Mouse (Mus musculus): ENCODE results near the gene S100a3.
A peak's percentile ranks its signal among the peaks of the same experiment; 100 is the strongest.

S100a3 gene

DNA sequence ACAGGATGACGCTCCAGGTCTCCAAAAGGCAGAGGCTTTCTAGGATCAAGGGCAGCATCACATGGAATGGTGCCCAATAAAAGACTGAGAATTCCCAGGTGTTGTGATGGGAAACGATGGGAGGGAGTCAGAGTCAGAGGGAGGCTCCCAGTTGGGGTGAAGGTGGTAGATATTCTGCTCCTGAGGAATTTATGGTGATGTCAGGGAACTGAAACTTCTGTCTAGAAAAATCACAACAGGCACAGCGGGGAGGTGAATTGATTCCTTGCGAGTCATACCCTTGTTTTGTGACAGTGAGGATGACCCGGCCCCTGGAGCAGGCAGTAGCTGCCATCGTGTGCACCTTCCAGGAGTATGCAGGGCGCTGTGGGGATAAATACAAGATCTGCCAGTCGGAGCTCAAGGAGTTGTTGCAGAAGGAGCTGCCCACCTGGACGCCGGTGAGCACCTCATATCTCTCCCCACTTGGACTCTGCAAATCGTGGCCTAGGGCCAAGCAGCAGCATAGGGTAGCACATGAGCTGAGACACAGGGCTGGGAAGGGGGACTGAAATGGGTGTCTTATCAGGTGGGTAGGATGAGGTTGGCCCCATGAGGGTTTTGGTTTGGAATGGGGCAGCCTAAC, 41.2 kb downstream of the S100a3 start, which contains the start of gene Gm42674:
TSS of gene Gm42674 (plus strand) at position 419 of the 625 bp plus-strand sequence.
- DNase-seq (ENCODE audit: low spot score in 2 of 2), result no peak

DNA sequence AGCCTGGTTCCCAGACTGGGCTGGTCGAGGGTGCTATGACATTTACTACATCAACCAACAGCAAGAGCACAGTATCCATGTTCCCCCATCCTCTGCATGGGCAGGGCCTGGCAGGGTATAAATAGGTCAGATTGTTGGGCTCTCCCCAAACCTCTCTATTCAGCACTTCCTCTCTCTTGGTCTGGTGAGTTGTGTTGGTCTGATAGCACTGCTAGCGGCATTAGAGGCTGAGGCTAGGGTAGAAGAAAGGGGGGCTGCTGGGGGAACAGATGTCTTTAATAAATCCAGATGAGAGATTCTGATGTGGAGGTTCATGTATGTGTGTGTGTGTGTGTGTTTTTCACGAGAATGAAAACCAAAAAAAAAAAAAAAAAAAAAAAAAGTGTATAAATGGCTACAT, 43.2 kb downstream of the S100a3 start, which contains the start of gene S100a4:
TSS of gene S100a4 (plus strand) at position 149 of the 400 bp plus-strand sequence.
- no peak for DNase-seq (ENCODE audit: low spot score in 2 of 2)

DNA sequence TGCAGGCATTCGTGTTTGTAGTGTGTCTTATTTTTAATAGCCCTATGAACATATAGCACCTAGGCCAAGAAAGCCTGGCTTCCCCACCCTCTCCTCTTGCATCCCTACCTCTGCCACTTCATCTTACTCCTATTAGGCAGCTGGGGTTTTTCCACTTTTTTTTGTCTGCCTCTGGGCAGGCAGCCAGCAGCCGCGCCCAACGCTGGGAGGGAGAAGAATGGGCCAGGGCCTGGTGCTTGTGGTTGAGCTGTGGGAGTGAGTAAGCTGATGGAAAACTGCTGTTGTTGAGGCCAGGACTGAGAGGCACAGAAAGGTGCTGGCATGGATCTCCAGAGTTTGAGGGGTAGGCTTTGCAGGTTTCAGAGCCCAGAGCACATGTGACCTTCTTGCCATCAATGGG, 44.0 kb downstream of the S100a3 start:
- peak in 1 of 2 experiments; percentile 48 for DNase-seq (ENCODE audit: low spot score in 2 of 2)

DNA sequence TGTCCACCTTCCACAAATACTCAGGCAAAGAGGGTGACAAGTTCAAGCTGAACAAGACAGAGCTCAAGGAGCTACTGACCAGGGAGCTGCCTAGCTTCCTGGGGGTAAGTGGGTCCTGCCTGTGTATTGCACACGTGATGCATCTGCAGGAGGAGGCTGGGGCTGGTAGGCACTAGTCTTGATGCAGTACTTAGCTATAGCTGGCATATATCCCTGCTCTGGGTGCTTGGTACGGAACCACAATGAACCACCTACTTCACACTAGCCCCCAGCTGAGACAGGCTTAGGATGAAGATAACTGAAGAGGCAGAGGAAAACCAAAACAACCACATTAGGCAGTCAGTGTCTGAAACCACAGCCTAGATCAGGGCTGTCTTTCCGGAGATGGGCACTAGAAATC, 44.7 kb downstream of the S100a3 start:
- DNase-seq (ENCODE audit: low spot score in 2 of 2), result no peak

DNA sequence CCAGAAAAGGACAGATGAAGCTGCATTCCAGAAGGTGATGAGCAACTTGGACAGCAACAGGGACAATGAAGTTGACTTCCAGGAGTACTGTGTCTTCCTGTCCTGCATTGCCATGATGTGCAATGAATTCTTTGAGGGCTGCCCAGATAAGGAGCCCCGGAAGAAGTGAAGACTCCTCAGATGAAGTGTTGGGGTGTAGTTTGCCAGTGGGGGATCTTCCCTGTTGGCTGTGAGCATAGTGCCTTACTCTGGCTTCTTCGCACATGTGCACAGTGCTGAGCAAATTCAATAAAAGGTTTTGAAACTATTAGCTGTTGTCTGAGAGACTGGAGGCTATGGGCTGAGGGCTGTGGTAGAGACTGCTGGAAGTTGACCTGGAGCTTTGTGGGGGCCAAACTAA, 45.4 kb downstream of the S100a3 start:
- no peak for DNase-seq (ENCODE audit: low spot score in 2 of 2)

DNA sequence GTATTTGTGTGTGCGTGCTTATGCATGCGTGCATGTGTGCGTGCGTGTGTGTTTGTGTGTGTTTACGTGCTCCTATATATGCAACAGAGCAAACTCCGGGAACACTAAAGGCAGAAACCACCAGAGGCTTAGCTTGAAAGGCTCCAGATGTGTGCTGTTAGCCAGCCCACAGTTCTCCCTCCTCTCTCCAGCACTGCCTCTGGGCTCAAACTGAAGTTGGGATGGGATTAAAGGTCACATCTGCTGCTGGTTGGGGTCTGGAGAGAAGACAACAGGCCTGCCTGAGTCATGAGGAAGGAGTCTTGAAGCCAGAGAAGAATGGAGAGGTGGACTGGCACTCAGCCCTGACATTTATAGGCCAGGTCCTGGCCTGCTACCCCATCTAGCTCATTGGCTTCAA, 45.8 kb downstream of the S100a3 start:
- DNase-seq (ENCODE audit: low spot score in 2 of 2), result no peak

DNA sequence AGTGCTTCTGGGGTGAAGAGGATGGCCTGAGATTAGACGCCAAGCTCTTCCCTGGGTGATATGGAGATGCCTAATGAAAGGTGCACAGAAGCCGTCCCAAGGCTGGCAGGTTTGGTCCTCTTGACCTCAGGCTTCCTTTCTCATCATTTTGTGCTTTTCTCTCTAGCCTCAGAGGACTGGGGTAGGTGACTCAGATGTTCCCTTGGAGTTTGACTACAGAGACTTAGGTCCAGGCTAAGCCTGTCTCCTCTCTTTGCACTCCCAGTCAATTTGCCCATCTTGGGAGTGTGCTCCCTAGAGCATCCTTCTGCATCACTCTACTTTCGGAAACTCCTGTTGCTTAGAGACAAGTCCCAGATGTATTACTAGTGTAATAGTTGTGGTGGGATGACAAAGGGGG, 47.0 kb downstream of the S100a3 start:
- no peak for DNase-seq (ENCODE audit: low spot score in 2 of 2)

DNA sequence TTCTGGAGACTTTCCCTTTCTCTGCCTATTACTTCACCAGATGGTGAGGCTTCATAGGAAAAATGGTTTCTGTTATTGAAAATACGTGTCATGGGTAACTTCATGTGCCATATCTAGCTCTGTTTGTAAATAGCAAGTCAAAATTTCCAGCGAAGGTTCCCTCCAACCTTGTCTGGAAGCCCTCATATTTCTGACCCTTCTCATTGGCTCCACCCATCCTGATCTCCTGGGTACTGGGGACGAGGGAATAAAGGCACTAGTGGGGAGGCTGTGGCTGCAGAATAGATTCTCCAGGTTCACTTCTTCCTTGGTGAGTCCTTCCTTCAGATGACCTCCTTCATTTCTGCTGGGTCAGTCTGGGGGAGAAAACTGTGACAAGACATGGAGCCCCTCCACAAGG, 47.8 kb downstream of the S100a3 start, which contains the start of gene S100a5:
TSS of gene S100a5 (plus strand) at position 301 of the 400 bp plus-strand sequence.
- DNase-seq (ENCODE audit: low spot score in 2 of 2), result no peak

DNA sequence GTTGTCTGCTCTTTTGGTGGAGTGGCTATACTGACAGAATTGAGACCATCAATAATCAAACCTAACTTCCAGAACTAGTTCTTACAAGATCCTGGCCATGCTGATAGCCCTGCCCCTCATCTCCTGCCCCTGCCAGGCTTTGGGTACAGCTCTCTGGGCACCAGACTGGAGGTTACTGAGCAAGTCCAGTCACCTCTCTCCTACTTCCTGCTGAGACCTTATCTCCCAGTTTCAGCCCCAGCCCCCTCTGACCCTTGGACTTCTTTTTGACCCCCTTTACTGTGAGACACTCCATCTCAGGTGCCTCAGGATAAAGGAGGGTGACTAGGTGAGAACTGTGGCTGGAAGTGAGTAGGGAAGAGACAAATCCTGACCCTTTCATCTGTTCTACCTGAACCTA, 48.7 kb downstream of the S100a3 start:
- no peak for DNase-seq (ENCODE audit: low spot score in 2 of 2)

DNA sequence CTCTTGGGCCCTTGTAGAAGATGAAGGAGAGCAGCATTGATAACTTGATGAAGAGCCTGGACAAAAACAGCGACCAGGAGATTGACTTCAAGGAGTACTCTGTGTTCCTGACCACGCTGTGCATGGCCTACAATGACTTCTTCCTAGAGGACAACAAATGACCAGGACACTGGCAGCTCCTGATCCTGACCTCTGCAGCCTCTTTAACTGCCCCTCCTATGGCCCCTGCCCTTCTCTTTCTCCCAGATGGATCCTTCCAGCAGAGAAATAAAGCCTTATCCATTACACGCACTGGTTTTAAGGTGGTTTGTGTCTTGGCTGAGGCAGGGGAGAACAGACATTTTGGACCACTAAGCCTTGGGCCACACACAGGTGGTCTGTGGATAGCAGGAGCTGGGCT, 51.1 kb downstream of the S100a3 start:
- no peak for DNase-seq (ENCODE audit: low spot score in 2 of 2)

DNA sequence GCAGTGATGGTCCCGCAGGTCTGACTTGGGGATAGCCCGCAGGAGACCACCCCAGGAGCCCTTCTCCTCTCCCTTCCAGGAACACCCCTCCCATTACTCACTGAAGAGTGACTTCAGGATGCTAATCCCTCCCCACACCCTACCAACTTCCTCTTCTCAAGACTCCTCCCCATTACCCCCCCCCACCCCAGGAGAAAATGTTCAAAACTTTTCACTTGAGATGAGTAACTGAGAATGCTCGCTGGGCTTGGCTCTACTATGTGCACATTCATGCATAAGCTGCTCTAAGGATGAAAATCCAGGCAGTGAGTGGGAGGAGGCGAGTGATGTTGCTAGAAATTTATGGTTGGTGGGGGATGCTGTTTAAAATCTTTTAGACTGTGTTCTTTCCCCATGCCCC, 51.7 kb downstream of the S100a3 start:
- DNase-seq (ENCODE audit: low spot score in 2 of 2), result no peak

DNA sequence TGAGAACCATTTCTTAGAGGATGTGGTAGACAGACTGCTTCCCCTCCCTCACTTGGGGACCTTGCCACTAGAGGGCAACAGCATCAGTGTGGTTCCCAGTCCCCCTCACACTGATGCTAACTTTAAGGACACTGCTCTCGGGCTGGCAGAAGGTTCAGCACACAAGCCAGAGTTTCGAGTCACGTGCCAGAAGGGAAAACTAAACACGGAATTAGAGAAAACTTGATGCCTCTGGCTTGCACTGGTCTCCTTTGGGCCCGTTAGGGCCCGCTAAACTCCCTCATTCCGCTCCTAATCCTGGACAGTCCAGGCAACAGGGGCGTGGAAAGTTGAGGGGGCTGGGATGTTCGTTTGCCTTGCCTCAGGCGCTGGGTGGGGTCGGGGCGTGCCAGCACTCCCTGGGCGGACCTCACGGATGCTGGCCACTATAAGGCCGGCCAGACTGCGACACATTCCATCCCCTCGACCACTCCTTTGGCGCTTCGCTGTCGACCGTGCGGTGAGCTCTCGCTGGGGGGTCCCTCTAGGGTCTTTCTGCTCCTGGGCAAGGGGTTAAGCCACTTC, 52.4 kb downstream of the S100a3 start, which contains the start of gene S100a6:
TSS of gene S100a6 (plus strand) at position 155 of the 564 bp plus-strand sequence.
- DNase-seq (ENCODE audit: low spot score in 2 of 2), result peak in 1 of 2 experiments; percentile 39

DNA sequence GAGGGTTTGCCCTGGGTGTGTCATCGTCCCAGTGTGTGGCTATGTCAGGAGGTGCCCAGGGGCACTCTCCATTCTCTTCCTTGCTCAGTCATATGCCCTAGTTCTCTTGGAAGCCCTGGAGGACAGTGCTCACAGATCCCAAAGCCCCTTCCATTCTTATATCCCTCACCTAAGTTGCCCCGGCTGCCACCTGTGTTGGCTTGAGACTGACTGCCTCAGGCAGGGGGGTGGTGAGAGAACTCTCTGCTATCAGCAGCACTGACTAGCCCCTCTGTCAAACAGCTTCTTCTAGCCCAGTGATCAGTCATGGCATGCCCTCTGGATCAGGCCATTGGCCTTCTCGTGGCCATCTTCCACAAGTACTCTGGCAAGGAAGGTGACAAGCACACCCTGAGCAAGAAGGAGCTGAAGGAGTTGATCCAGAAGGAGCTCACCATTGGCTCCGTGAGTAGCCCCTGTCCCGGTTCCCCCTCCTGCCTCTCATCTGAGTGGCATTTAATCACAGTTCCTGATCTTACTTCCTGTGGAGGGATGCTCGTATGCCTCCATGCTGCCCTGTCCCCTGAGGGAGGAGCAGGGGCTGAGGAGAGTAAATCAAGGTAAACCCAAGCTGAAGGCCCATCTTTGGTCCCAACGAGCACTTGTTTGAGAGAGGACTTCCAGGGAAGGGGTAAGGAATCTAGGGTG, 53.2 kb downstream of the S100a3 start:
- no peak for DNase-seq (ENCODE audit: low spot score in 2 of 2)

DNA sequence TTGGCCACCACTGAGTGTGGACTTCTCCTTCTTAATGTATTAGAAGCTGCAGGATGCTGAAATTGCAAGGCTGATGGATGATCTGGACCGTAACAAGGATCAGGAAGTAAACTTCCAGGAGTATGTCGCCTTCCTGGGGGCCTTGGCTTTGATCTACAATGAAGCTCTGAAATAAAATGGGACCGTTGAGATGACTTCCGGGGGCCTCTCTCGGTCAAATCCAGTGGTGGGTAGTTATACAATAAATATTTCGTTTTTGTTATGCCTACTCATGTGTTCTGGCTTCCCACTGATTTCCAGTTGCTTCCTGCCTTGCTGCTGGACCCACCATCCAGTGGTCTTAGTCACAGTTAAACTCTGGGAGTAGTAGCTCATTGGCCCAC, 53.8 kb downstream of the S100a3 start:
- DNase-seq (ENCODE audit: low spot score in 2 of 2), result no peak

DNA sequence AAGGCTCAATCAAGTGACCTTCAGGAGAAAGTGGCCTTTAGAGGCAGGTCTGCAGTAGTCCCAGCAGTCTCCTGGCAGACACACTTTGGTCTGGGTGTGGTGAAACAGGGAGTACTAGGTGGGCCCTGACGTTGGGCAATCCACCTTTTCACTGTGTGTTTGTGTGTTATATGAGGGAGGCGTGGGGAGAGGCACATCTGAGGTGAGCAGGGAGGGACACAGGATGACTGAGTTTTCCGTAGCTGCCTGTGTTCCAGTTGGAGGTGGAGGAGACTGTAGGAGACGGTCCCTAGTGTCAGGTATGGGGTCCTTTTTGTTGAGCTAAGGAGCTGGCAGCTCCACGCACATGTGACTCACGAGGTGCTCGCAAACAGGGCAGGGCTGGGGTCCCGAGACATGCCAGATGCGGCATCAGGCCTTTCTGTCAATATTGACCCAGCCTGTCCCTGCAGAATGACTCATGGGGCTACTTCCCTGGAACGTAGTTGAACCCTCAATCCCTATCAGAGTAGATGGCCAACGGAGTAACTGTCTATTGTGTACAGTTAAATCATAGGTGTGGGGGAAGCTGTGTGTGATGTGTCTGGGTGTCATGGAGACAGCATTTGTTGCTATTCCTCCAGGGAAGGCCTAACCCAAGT, 54.4 kb downstream of the S100a3 start:
- no peak for DNase-seq (ENCODE audit: low spot score in 2 of 2)

DNA sequence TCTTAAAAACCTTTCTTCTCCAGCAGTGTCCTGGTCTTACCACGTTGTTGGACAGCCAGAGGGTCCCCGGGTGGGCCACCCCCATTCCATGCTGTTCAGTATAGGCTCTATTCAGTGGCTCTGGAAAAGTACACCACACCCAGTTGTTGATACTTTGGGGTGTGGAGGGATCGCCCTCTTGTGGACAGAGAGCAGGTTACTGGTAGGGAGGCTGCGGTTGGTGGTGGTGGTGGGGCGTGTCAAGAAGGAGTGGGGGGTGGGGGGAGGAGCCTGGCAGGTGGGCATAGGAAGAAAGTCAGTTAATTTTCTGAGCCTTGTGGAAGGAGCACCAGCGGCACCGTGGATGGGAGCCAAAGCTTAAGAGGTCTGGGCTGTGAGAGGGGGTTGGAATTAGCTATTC, 55.0 kb downstream of the S100a3 start:
- peak; percentile 53 to 70 for DNase-seq (ENCODE audit: low spot score in 2 of 2)

DNA sequence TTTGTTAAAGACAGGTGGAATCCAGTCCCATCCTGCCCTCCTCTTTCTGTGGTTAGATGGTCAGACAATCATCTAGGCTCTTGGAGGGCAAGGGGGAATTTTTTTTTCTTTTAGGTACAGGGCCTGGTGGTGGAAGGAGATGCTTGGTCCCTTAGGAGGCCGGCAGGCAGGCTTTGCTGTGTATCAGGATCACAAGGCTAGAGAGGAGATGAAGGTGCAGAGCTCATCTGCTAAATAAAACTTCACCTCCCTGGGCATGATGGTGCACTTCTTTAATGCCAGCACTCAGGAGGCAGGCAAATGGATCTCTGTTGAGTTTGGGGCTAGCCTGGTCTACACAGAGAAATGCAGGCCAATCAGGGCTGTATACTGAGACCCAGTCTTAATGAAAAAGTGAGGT, 55.5 kb downstream of the S100a3 start:
- no peak for DNase-seq (ENCODE audit: low spot score in 2 of 2)

DNA sequence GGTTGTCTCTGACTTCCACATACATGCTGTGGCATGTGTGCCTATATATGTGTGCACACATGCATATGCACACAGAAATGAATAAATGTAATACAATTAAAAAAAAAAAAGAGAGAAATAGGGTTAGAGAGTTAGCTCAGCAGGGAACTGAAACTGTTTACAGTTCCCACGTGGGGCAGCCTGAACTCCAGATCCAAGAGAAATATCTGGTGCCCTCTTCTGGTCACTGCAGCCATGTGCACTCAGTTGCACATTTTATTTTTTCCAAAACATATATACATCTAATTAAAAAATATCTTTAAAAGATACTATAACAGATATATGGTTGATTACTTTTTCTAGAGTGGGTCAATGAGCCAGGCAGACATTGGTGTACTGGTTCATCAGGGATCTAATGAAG, 57.2 kb downstream of the S100a3 start:
- no peak for DNase-seq (ENCODE audit: low spot score in 2 of 2)

DNA sequence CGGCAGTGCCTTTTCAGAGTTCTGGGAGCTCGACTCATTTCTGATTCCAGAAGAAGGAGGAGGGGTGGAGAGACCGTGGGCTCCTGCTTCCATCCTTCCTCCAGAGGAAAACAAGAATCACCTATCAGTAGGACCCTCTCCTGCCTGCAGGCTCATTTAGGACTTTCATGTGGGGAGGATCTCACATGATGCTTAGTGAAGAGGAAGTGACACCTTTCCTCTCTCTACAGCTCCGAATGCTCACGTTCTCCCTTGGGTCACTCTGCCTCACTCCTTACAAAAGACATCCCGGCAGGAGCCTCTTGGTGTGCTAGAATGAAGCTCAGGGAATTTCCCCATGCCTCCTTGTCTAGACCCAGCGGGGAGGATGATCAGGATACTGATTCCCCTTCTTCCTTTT, 61.2 kb downstream of the S100a3 start:
- DNase-seq (ENCODE audit: low spot score in 2 of 2), result no peak

DNA sequence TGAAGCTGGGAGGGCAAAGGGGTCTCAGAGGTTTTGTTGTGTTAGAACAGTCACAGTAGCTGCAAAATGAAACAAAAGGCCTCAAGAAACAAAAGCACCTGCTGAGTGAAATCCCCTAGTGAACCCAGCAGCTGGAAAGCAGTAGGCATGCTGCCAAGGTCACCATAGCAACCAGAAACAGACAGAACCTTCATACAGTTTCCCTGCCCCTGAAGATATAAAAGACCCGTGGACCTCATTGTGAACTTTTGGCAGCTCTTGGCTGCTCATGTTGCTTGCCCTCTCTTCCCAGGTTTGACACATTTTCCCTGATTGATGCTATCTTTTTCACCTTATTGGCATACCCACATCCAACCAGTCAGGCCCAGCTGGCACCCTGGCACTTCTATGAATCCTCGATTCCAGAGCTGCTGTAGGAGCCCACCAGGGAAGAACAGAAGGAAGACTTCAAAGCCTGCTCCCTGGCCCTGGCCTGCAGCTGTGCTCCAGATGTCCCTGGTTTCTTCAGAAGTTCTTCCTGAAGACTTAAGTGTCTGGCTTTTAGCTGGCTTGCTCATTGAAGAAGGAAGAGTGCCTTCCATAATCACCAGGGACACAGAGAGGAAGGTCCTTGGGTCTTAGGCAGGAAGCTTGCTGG, 63.2 kb downstream of the S100a3 start:
- no peak for DNase-seq (ENCODE audit: low spot score in 2 of 2)

DNA sequence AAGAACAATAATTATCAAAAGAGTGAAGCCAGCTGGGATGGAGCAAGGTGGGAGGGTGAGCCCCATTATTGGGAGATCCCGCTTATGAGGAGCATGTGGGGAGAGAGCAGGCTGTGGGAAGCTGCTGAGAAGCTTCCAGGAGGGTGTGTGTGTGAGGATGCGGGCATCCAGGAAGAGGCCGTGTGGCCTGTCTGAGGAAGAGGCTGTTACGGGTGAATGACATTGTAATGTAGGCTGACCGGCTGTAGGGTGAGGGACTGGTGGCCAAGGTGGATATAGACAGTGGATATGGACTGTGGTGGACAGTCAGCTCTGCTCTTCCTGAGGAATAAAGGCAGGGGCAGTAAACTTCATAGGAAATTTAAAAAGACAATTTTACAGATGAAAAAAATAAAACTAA, 65.1 kb downstream of the S100a3 start:
- DNase-seq (ENCODE audit: low spot score in 2 of 2), result no peak
